Mouse (Mus musculus): ENCODE measurements around the gene Cacna2d2. TPM values are rescaled to one million over a fixed set of nuclear protein-coding genes. Genes with fewer than 3 reads are reported as not detected.
"Not testable (repeated sequence)": the region's sequence is repeated elsewhere in the genome, so short reads cannot be mapped to it uniquely, and the experiment has no call there.

Cacna2d2 gene
- polyA plus RNA-seq, 1 experiment from 2014 or later = 0.18 TPM

DNA sequence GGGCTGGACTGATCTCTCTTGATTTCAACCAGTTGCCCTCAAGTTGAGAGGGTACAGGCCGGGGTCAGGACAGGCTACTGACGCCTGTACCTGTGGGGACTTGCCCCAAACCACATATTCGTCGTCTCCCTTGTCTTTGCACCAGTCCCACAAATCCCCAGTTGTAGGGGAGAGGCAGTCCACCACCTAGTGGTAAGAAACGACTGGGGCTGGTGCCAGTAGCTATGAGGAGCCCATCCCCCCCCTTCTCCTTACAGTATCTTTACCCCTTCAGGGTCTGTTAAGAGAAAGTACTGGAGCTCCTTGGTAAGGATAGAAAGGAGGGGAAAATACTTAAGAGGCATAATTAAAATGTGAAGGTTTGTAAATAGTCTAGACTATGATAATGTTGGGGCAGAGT, 166.1 kb downstream of the Cacna2d2 start:
- H3K27me3 ChIP-seq (replicated peaks; ENCODE audit: control insufficient read depth, insufficient read depth, low read length); DNase-seq (ENCODE audit: low spot score); H3K27ac ChIP-seq (ENCODE audit: low read depth, low read length); ATAC-seq (replicated peaks; ENCODE audit: low FRiP score); H3K9ac ChIP-seq (ENCODE audit: low read depth, low read length); H3K9me3 ChIP-seq (ENCODE audit: control insufficient read depth, low read length): not testable (repeated sequence)
- Histone ChIP-seq H3K4me3 (ENCODE audit: low read depth, low read length) (peak overlapping the region; percentile 21), H3K4me1 (replicated peaks; ENCODE audit: control insufficient read depth, insufficient read depth, low read length) (peaks cover 43% of the 10 kb centered on the region), H3K4me2 (peak overlapping the region; percentile 37), H3K36me3 (ENCODE audit: control insufficient read depth, insufficient read depth, low read length) (peaks cover 23% of the 10 kb centered on the region)
- 43% methylated on average over 5 of the region's 5 CpGs for WGBS

GRCm38 (mm10) chr9:107566041-107566709, 166.8 kb downstream of the Cacna2d2 start:
- no peaks in the 10 kb centered on the region for H3K9me3 ChIP-seq (ENCODE audit: control insufficient read depth, low read length)
- H3K27ac ChIP-seq (ENCODE audit: low read depth, low read length) = peak overlapping the region; percentile 80
- H3K4me3 ChIP-seq (ENCODE audit: low read depth, low read length) = no peak overlapping the region
- peaks cover 19% of the 10 kb centered on the region for H3K36me3 ChIP-seq (ENCODE audit: control insufficient read depth, insufficient read depth, low read length)
- 54% methylated on average over 15 of the region's 15 CpGs for WGBS
- peaks cover 49% of the 10 kb centered on the region for H3K4me1 ChIP-seq (replicated peaks; ENCODE audit: control insufficient read depth, insufficient read depth, low read length)
- no peak for ATAC-seq (replicated peaks; ENCODE audit: low FRiP score)
- peak; percentile 75 for DNase-seq (ENCODE audit: low spot score)
- no peaks in the 10 kb centered on the region for H3K27me3 ChIP-seq (replicated peaks; ENCODE audit: control insufficient read depth, insufficient read depth, low read length)
- 0 out of 2 replicates have a peak overlapping the region, but pooled peaks have one; percentile 9 for H3K9ac ChIP-seq (ENCODE audit: low read depth, low read length)
- peak overlapping the region; percentile 78 for H3K4me2 ChIP-seq

DNA sequence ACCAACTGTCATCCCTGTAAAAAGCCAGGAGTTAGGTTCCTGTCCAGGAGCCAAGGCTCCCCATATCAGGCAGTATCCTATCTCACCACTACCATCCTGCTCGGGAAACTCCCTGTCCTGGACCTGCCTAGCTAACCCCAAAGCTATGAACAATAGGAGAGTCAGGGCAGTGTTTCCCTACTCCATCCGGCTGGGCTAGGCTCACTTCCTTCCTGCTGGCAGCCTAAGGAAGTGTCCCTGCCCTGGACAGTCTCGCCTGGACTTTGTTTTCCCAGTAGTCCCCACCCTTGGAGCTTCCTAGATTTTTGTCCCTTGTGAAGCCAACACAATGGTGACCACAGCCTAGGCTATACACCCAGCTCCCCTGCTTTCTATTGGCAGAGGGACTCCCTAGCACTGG, 167.4 kb downstream of the Cacna2d2 start:
- H3K27ac ChIP-seq (ENCODE audit: low read depth, low read length) = peak overlapping the region; percentile 80
- no peak for ATAC-seq (replicated peaks; ENCODE audit: low FRiP score)
- peak overlapping the region; percentile 78 for H3K4me2 ChIP-seq
- no peak for DNase-seq (ENCODE audit: low spot score)
- no peaks in the 10 kb centered on the region for H3K9me3 ChIP-seq (ENCODE audit: control insufficient read depth, low read length)
- peaks cover 56% of the 10 kb centered on the region for H3K4me1 ChIP-seq (replicated peaks; ENCODE audit: control insufficient read depth, insufficient read depth, low read length)
- peaks cover 18% of the 10 kb centered on the region for H3K36me3 ChIP-seq (ENCODE audit: control insufficient read depth, insufficient read depth, low read length)
- H3K9ac ChIP-seq (ENCODE audit: low read depth, low read length) = no peak overlapping the region; the same call in 1 of the 2 replicates
- 57% methylated on average over 3 of the region's 3 CpGs for WGBS
- no peaks in the 10 kb centered on the region for H3K27me3 ChIP-seq (replicated peaks; ENCODE audit: control insufficient read depth, insufficient read depth, low read length)
- no peak overlapping the region; the same call in 1 of the 2 replicates for H3K4me3 ChIP-seq (ENCODE audit: low read depth, low read length)

- peak within 1 kb of the TSS; percentile 80 for H3K4me3 ChIP-seq (ENCODE audit: low read depth, low read length)
- peak within 1 kb of the TSS; percentile 80 for H3K27ac ChIP-seq (ENCODE audit: low read depth, low read length)
- DNase-seq (ENCODE audit: low spot score) (no peak), ATAC-seq (replicated peaks; ENCODE audit: low FRiP score) (no peak)
- H3K4me2 ChIP-seq = peak within 1 kb of the TSS; percentile 78
- H3K27me3 ChIP-seq (replicated peaks; ENCODE audit: control insufficient read depth, insufficient read depth, low read length) = no peaks in the 10 kb centered on the region
- peak within 1 kb of the TSS; percentile 84 for H3K9ac ChIP-seq (ENCODE audit: low read depth, low read length)
- peaks cover 62% of the 10 kb centered on the region for H3K4me1 ChIP-seq (replicated peaks; ENCODE audit: control insufficient read depth, insufficient read depth, low read length)
- no peaks in the 10 kb centered on the region for H3K9me3 ChIP-seq (ENCODE audit: control insufficient read depth, low read length)
- 27% methylated on average over 18 of the region's 18 CpGs for WGBS
- H3K36me3 ChIP-seq (ENCODE audit: control insufficient read depth, insufficient read depth, low read length) = peaks cover 23% of the 10 kb centered on the region
Observed at GRCm38 (mm10) chr9:107567702-107568319, 168.4 kb downstream of the Cacna2d2 start, which contains the start of gene Hyal2. Gene Hyal2, plus strand, starts transcription at chr9:107567945.

- Histone ChIP-seq H3K9me3 (ENCODE audit: control insufficient read depth, low read length) (no peaks in the 10 kb centered on the region), H3K4me3 (ENCODE audit: low read depth, low read length) (peak overlapping the region; percentile 80), H3K27ac (ENCODE audit: low read depth, low read length) (peak overlapping the region; percentile 80), H3K4me1 (replicated peaks; ENCODE audit: control insufficient read depth, insufficient read depth, low read length) (peaks cover 62% of the 10 kb centered on the region), H3K36me3 (ENCODE audit: control insufficient read depth, insufficient read depth, low read length) (peaks cover 30% of the 10 kb centered on the region), H3K4me2 (peak overlapping the region; percentile 78), H3K27me3 (replicated peaks; ENCODE audit: control insufficient read depth, insufficient read depth, low read length) (no peaks in the 10 kb centered on the region), H3K9ac (ENCODE audit: low read depth, low read length) (peak overlapping the region; percentile 84)
- WGBS = under 1% methylated on average over 41 of the region's 41 CpGs
- DNase-seq (ENCODE audit: low spot score) (peak; percentile 88), ATAC-seq (replicated peaks; ENCODE audit: low FRiP score) (peak; percentile 79)
Observed at GRCm38 (mm10) chr9:107568331-107569261, 169.2 kb downstream of the Cacna2d2 start.

DNA sequence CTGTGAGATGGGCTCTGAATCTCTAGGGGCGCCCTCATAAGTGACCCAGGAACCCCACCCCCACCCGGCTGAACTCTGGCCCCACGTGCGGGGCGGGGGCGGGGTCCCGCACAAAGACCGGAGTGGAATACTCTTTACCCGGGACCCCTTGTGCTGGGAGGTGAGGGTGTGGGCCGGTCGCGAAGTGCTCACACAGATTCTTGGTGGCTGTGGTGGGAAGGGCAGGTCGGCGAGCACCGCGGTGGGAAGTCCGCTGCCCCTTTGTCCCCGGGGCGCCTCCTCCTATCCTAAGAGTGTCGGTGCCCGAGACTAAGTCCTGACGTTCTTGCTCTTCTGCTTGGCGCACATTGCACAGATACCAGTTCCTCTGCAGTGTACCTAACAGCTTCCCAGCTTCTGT, 169.9 kb downstream of the Cacna2d2 start:
- WGBS = 0% methylated on average over 23 of the region's 23 CpGs
- peak overlapping the region; percentile 80 for H3K27ac ChIP-seq (ENCODE audit: low read depth, low read length)
- no peaks in the 10 kb centered on the region for H3K9me3 ChIP-seq (ENCODE audit: control insufficient read depth, low read length)
- peak overlapping the region; percentile 80 for H3K4me3 ChIP-seq (ENCODE audit: low read depth, low read length)
- no peak for DNase-seq (ENCODE audit: low spot score)
- peak overlapping the region; percentile 84 for H3K9ac ChIP-seq (ENCODE audit: low read depth, low read length)
- peak overlapping the region; percentile 78 for H3K4me2 ChIP-seq
- peaks cover 31% of the 10 kb centered on the region for H3K36me3 ChIP-seq (ENCODE audit: control insufficient read depth, insufficient read depth, low read length)
- H3K27me3 ChIP-seq (replicated peaks; ENCODE audit: control insufficient read depth, insufficient read depth, low read length) = no peaks in the 10 kb centered on the region
- peaks cover 56% of the 10 kb centered on the region for H3K4me1 ChIP-seq (replicated peaks; ENCODE audit: control insufficient read depth, insufficient read depth, low read length)
- peak; percentile 21 for ATAC-seq (replicated peaks; ENCODE audit: low FRiP score)

- WGBS = 57% methylated on average over 13 of the region's 13 CpGs
- DNase-seq (ENCODE audit: low spot score) = no peak
Observed at GRCm38 (mm10) chr9:107570016-107570415, 170.6 kb downstream of the Cacna2d2 start.

GRCm38 (mm10) chr9:107570845-107571244, 171.4 kb downstream of the Cacna2d2 start:
- Histone ChIP-seq H3K36me3 (ENCODE audit: control insufficient read depth, insufficient read depth, low read length) (peaks cover 25% of the 10 kb centered on the region), H3K27me3 (replicated peaks; ENCODE audit: control insufficient read depth, insufficient read depth, low read length) (no peaks in the 10 kb centered on the region), H3K9ac (ENCODE audit: low read depth, low read length) (peak overlapping the region; percentile 84), H3K4me1 (replicated peaks; ENCODE audit: control insufficient read depth, insufficient read depth, low read length) (peaks cover 52% of the 10 kb centered on the region), H3K9me3 (ENCODE audit: control insufficient read depth, low read length) (no peaks in the 10 kb centered on the region), H3K27ac (ENCODE audit: low read depth, low read length) (peak overlapping the region; percentile 80), H3K4me3 (ENCODE audit: low read depth, low read length) (peak overlapping the region; percentile 80), H3K4me2 (peak overlapping the region; percentile 78)
- ATAC-seq (replicated peaks; ENCODE audit: low FRiP score) (peak; percentile 64), DNase-seq (ENCODE audit: low spot score) (no peak)
- WGBS = 59% methylated on average over 21 of the region's 21 CpGs

More at GRCm38 (mm10) chr9:107570016-107570415, 170.6 kb downstream of the Cacna2d2 start:
- Histone ChIP-seq H3K4me2 (peak overlapping the region; percentile 78), H3K36me3 (ENCODE audit: control insufficient read depth, insufficient read depth, low read length) (peaks cover 29% of the 10 kb centered on the region), H3K9me3 (ENCODE audit: control insufficient read depth, low read length) (no peaks in the 10 kb centered on the region), H3K27ac (ENCODE audit: low read depth, low read length) (peak overlapping the region; percentile 80), H3K9ac (ENCODE audit: low read depth, low read length) (peak overlapping the region; percentile 84), H3K4me1 (replicated peaks; ENCODE audit: control insufficient read depth, insufficient read depth, low read length) (peaks cover 51% of the 10 kb centered on the region), H3K4me3 (ENCODE audit: low read depth, low read length) (peak overlapping the region; percentile 80), H3K27me3 (replicated peaks; ENCODE audit: control insufficient read depth, insufficient read depth, low read length) (no peaks in the 10 kb centered on the region)
- ATAC-seq (replicated peaks; ENCODE audit: low FRiP score) = no peak
